Mouse (Mus musculus) midbrain, embryonic 14.5 days (tissue): ENCODE measurements at regions not wholly inside any gene's neighbourhood (a gene's known extent, or its start where the extent isn't known, plus 50 kb on each side); places are given as distances from the start of the nearest gene placed in this dataset.
"Not testable (repeated sequence)": the region's sequence is repeated elsewhere in the genome, so short reads cannot be mapped to it uniquely, and the experiment has no call there.

ENCODE experiments used
- ATAC-seq: fragments of 200-750 bp; cut with Nextera tagmentation; 2 replicates; pipeline ENCODE4 v1.8.0; 2017; ENCODE audit warnings: moderate number of reproducible peaks, moderate library complexity; ENCODE audit not compliant: low FRiP score, low TSS enrichment
- DNase-seq: peaks from one replicate; pipeline ENCODE4 v3.0.0-alpha.2; 2015
- H3K27ac ChIP-seq: fragments of 300-500 bp; sonication (generic); replicated peaks from 2 replicates; pipeline ENCODE4 v1.5.1; 2014; ENCODE audit warnings: mild to moderate bottlenecking, low read depth, low read length, moderate library complexity
- H3K27me3 ChIP-seq: fragments of 300-500 bp; sonication (generic); 2 replicates; pipeline ENCODE4 v1.6.1; 2014; ENCODE audit warnings: low read length, control low read depth, mixed read lengths; ENCODE audit not compliant: control insufficient read depth, insufficient read depth
- H3K36me3 ChIP-seq: fragments of 300-500 bp; sonication (generic); 2 replicates; pipeline ENCODE4 v1.6.1; 2014; ENCODE audit warnings: low read length, control low read depth; ENCODE audit not compliant: control insufficient read depth, insufficient read depth
- H3K4me1 ChIP-seq: fragments of 300-500 bp; sonication (generic); 2 replicates; pipeline ENCODE4 v1.6.1; 2014; ENCODE audit warnings: mild to moderate bottlenecking, antibody characterized with exemption, low read length, control low read depth; ENCODE audit not compliant: control insufficient read depth, insufficient read depth
- H3K4me2 ChIP-seq: fragments of 300-500 bp; sonication (generic); 2 replicates; pipeline ENCODE4 v1.6.1; 2014; ENCODE audit warnings: mild to moderate bottlenecking, low read length, moderate library complexity
- H3K4me3 ChIP-seq: fragments of 300-500 bp; sonication (generic); replicated peaks from 2 replicates; pipeline ENCODE4 v1.5.1; 2014; ENCODE audit warnings: low read depth, low read length
- H3K9ac ChIP-seq: fragments of 300-500 bp; sonication (generic); replicated peaks from 2 replicates; pipeline ENCODE4 v1.6.1; 2014; ENCODE audit warnings: mild to moderate bottlenecking, low read length, moderate library complexity
- H3K9me3 ChIP-seq: fragments of 300-500 bp; sonication (generic); 2 replicates; pipeline ENCODE4 v1.6.1; 2016; ENCODE audit warnings: low read length, control low read depth, mixed read lengths; ENCODE audit not compliant: control insufficient read depth
- WGBS: fragments of 180-500 bp; shearing (Covaris S2); extraction: QIAGEN DNeasy Blood & Tissue Kit; methylation state at CpG from one replicate; pipeline ENCODE4 v1.1.7; 2014; 5-methylcytosine and 5-hydroxymethylcytosine counted together

DNA sequence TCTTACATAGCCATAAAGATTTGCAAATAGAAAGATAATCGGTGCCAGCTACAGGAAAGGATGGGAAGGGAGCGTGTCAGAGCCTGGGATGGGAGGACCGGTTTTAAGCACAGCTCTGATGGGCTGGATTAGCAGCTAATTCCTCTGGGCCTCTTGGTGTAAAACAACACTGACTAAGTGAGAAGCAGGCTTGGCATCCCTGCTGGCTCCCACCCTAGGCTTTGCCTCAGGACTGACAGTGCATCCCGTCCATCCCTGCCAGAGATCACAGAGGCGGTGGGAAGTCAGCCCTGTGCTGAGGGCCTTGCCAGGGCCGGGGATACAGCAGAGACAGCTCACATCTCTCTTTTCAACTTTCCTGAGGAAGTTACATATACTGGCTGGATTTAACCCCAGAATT, 90.8 kb upstream of the Sh3gl3 start:
- peaks cover 13% of the 10 kb centered on the region for H3K4me1 ChIP-seq
- no peak for ATAC-seq
- WGBS = 17% methylated on average over 6 of the region's 6 CpGs
- H3K36me3 ChIP-seq = no peaks in the 10 kb centered on the region
- no peak overlapping the region for H3K27ac ChIP-seq
- H3K27me3 ChIP-seq = no peaks in the 10 kb centered on the region
- peak; percentile 32 for DNase-seq
- no peak overlapping the region for H3K4me3 ChIP-seq
- H3K9me3 ChIP-seq = no peaks in the 10 kb centered on the region
- H3K4me2 ChIP-seq = no peak overlapping the region
- no peak overlapping the region for H3K9ac ChIP-seq

DNA sequence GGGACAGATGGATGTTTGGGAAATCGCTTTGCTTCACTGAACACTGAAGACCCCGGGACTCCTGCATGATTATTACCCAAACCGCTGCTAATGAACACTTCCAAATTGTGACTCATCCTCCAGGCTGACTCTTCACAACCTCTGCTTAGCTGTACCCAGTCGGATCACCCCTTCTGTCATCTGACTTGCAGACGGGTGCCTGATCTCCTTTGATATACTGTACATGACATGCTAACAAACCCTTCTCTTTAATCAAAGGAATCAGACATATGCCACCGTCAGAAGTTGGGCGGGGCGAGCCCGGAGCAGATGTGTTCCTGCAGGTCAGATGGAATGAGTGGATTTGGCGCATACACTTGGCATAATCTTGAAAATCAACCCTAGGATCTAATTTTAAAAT, 89.2 kb upstream of the Sh3gl3 start:
- 74% methylated on average over 10 of the region's 10 CpGs for WGBS
- no peak for DNase-seq
- peaks cover 13% of the 10 kb centered on the region for H3K4me1 ChIP-seq
- H3K36me3 ChIP-seq = no peaks in the 10 kb centered on the region
- no peak overlapping the region for H3K4me3 ChIP-seq
- H3K9ac ChIP-seq = no peak overlapping the region
- H3K9me3 ChIP-seq = no peaks in the 10 kb centered on the region
- no peaks in the 10 kb centered on the region for H3K27me3 ChIP-seq
- H3K27ac ChIP-seq = no peak overlapping the region
- no peak overlapping the region for H3K4me2 ChIP-seq
- ATAC-seq = no peak

DNA sequence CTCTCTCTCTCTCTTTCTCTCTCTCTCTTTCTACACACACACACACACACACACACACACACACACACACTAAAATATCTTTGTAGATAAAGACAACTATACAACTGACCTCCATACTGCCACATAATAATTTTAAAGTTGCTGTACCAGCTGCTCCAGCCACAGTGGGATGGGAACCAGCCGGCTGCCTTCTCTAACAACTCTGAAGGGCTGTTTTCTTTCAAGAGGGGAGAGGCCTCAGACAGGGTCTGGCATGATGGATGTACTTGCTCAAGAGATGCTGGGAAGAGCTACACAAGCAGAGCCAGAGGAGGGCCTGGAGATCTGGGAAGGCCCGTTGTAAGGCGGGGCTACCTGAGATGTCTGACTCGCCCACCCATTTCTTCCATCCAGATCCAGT, 88.4 kb upstream of the Sh3gl3 start:
- no peaks in the 10 kb centered on the region for H3K36me3 ChIP-seq
- no peak overlapping the region for H3K4me3 ChIP-seq
- no peak overlapping the region for H3K4me2 ChIP-seq
- DNase-seq (no peak), ATAC-seq (no peak)
- no peaks in the 10 kb centered on the region for H3K9me3 ChIP-seq
- H3K27me3 ChIP-seq = no peaks in the 10 kb centered on the region
- H3K4me1 ChIP-seq = peaks cover 13% of the 10 kb centered on the region
- H3K27ac ChIP-seq = no peak overlapping the region
- WGBS = 90% methylated on average over 4 of the region's 4 CpGs
- H3K9ac ChIP-seq = no peak overlapping the region

DNA sequence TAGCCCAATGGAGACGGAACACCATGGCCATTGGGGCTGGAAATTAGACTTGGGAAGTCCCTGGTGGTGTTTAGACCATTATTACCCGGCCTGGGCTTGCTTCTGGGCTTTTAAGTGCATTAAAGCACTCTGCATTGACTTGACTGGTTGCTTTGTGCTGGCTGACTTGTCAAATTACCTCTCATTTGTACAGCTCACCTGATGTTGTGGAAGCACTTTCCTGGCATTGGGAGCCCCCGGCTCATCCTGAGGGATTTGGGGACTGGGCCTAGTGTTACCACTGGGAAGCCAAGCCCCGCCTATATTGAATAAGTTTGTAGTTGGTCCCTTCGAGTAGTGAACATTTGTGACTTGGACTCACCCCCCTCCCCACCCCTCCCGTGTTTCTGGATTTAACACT, 75.5 kb upstream of the Sh3gl3 start:
- Histone ChIP-seq H3K4me2 (no peak overlapping the region), H3K36me3 (no peaks in the 10 kb centered on the region), H3K9me3 (no peaks in the 10 kb centered on the region), H3K27ac (no peak overlapping the region), H3K4me1 (no peaks in the 10 kb centered on the region), H3K4me3 (no peak overlapping the region), H3K9ac (no peak overlapping the region), H3K27me3 (no peaks in the 10 kb centered on the region)
- ATAC-seq (no peak), DNase-seq (no peak)
- 77% methylated on average over 6 of the region's 6 CpGs for WGBS

DNA sequence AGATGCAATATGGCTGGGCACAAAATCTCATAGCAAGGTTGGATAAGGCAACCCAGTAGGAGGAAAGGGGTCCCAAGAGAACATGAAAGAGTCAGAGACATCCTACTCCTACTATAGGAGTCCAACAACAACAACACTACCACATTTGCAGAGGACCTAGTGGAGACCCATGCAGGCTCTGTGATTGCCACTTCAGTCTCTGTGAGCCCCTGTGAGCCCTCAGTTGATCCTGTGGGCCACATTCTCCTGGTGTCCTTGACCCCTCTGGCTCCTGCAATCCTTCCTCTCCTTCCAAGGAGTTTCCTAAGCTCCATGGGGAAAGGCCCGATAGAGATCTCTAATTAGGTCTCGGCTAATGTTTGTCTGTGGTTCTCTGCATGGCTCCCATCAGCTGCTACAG, 72.3 kb upstream of the Sh3gl3 start:
- Histone ChIP-seq H3K9me3 (no peaks in the 10 kb centered on the region), H3K9ac (no peak overlapping the region), H3K4me2 (no peak overlapping the region), H3K4me1 (no peaks in the 10 kb centered on the region), H3K27ac (no peak overlapping the region), H3K4me3 (no peak overlapping the region), H3K27me3 (no peaks in the 10 kb centered on the region), H3K36me3 (no peaks in the 10 kb centered on the region)
- no peak for ATAC-seq
- 97% methylated on average over 2 of the region's 2 CpGs for WGBS
- no peak for DNase-seq

DNA sequence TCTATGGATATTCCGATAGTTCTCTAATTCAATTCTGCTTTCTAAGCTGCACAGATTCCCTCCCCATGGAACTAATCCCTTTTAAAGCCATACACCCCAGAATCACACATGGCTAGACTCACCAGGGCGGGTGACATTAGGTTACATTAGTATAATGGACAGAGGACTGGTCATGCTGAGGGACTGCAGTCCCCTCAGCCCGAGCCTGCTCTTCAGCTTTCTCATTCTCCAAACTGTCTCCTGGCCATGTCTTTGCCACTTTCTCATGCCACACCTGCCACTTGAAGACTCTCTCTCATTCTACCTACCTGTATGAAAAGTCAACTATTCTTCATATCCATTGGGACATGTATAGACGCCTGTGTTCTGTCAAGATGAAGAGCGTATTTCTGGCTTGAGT, 68.0 kb upstream of the Sh3gl3 start:
- Histone ChIP-seq H3K4me1 (no peaks in the 10 kb centered on the region), H3K4me2 (no peak overlapping the region), H3K27ac (no peak overlapping the region), H3K9ac (no peak overlapping the region), H3K4me3 (no peak overlapping the region), H3K9me3 (no peaks in the 10 kb centered on the region), H3K27me3 (no peaks in the 10 kb centered on the region), H3K36me3 (no peaks in the 10 kb centered on the region)
- DNase-seq (no peak), ATAC-seq (no peak)
- 82% methylated on average over 5 of the region's 5 CpGs for WGBS

DNA sequence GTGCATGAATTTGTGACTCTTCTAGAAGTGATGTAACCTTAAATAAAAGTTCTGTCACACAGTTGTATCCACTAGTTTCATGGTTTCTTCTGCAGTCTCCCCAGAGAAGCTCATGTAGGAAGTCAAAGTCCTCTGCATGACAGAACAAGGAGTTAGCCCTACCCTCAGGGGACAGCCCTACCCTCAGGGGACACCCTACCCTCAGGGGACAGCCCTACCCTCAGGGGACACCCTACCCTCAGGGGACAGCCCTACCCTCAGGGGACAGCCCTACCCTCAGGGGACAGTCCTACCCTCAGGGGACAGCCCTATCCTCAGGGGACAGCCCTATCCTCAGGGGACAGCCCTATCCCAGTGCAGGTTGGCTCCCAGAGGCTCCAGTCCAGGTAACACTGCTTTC, 64.5 kb upstream of the Sh3gl3 start:
- not testable (repeated sequence) for H3K4me3 ChIP-seq, H3K4me2 ChIP-seq, H3K9ac ChIP-seq, H3K27ac ChIP-seq, H3K9me3 ChIP-seq, H3K4me1 ChIP-seq, H3K36me3 ChIP-seq, H3K27me3 ChIP-seq, ATAC-seq, DNase-seq

DNA sequence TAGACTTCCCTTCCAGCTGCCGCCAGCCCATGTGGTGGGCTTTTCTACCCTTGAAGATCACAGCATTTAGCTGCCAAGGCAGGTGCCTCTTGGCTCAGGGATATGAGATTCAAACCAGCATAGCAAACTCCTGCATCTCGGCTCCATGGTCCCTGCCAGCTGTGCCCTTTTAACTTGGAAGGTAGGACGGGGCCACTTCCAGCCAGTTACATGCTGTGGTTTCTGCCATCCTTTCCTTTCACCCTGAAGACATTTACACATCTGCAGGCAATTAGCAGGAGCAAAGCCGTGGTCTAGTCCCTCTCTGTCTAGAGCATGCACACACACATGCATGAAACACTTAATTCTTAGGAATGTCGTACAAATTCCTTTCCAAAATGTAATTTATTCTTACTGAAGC, 64.1 kb upstream of the Sh3gl3 start:
- no peak for ATAC-seq
- Histone ChIP-seq H3K4me1 (no peaks in the 10 kb centered on the region), H3K9me3 (no peaks in the 10 kb centered on the region), H3K27ac (no peak overlapping the region), H3K9ac (no peak overlapping the region), H3K36me3 (no peaks in the 10 kb centered on the region), H3K4me3 (no peak overlapping the region), H3K4me2 (no peak overlapping the region), H3K27me3 (no peaks in the 10 kb centered on the region)
- no peak for DNase-seq
- WGBS = 82% methylated on average over 5 of the region's 5 CpGs

DNA sequence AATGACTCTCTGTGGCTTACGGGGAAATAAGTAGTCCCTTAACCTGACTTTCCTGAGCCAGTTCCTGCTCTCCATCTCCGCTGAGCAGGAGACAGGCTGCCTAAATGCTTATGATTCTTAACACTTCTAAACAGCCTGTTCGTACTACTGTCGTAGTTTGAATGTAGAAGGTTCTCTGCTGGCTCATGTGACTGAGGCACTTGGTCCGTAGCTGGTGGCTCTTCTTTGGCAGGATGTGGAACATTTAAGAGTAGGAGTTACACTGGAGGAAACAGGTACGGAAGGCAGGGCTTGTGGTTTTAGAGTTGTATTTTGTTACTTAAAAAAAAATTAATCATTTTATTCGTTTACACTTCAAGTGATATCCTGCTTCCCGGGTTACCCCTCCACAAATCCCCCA, 63.7 kb upstream of the Sh3gl3 start:
- Histone ChIP-seq H3K4me3 (no peak overlapping the region), H3K36me3 (no peaks in the 10 kb centered on the region), H3K27ac (no peak overlapping the region), H3K4me2 (no peak overlapping the region), H3K4me1 (no peaks in the 10 kb centered on the region), H3K27me3 (no peaks in the 10 kb centered on the region), H3K9me3 (no peaks in the 10 kb centered on the region), H3K9ac (no peak overlapping the region)
- DNase-seq (no peak), ATAC-seq (no peak)
- 83% methylated on average over 8 of the region's 8 CpGs for WGBS
